Mouse (Mus musculus): ENCODE measurements at regions not wholly inside any gene's neighbourhood (a gene's known extent, or its start where the extent isn't known, plus 50 kb on each side); places are given as distances from the start of the nearest gene placed in this dataset.

DNA sequence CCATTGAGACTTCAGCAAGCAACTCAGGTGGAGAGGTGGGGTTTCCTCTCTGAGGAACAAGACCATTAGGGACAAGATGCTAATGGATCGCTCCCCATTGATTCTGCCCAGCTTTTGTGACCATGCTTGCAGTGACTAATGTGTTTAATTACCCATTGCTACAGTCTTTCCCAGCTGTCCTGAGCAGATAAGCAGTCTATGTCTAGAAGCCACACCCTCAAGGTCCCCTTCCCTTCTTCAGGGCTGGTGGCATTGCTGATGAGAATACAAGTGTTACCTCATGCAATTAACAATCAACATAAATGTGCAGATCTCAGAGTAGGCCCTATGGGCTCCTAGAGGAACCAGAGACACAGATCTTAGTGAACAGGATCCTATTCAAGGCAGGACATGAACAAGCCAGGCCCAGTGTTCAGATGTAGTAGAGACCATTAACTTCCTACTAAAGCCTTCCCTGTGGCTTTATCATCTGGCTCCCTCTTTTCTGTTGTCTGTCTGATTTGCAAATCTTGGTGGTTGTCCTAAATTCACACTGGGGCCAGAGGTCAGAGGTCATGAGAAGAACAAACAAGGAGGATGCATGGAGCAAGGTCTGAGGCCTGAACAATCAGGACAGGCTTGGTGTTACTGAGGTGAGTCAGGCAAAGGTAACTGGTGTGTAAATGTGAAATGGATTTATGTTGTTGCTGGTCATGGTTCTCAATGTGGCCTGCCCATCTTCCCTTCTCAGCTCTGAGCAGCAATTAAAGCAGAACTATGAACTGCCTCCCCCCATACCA is 56.8 kb downstream of the Odc1 start:
- 92% methylated on average over 1 of the region's 1 CpGs for WGBS
- no peak overlapping the region for H3K9ac ChIP-seq
- H3K36me3 ChIP-seq, result no peaks in the 10 kb centered on the region
- H3K4me2 ChIP-seq, result no peak overlapping the region
- no peaks in the 10 kb centered on the region for H3K9me3 ChIP-seq (replicated peaks)
- no peak for ATAC-seq (replicated peaks; ENCODE audit: low FRiP score)
- H3K27me3 ChIP-seq, result no peaks in the 10 kb centered on the region
- H3K27ac ChIP-seq, result no peak overlapping the region
- no peaks in the 10 kb centered on the region for H3K4me1 ChIP-seq
- no peak overlapping the region for H3K4me3 ChIP-seq (replicated peaks)

DNA sequence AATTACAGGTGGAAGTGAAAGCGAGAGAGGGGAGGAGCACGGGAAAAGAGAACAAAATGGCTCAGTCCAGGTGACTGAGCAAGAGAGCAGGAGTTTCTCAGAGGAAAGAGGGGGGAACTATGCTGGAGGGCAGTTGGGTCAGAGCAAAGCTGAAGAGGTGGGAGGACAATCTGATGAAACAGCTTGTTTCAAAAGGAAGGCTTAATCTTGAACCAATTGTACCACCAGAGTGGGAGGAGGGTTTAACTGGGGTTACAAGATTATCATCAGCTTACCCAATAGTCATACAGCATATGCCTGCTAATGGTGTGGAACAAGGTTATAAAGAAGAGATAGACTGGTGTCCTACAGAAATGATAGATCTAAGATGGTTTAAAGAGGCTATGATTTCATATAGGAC is 59.0 kb downstream of the Odc1 start:
- H3K27me3 ChIP-seq, result no peaks in the 10 kb centered on the region
- no peak overlapping the region for H3K4me3 ChIP-seq (replicated peaks)
- ATAC-seq (replicated peaks; ENCODE audit: low FRiP score), result no peak
- H3K4me2 ChIP-seq, result no peak overlapping the region
- no peaks in the 10 kb centered on the region for H3K9me3 ChIP-seq (replicated peaks)
- WGBS, result 89% methylated on average over 2 of the region's 2 CpGs
- no peaks in the 10 kb centered on the region for H3K36me3 ChIP-seq
- no peak overlapping the region for H3K9ac ChIP-seq
- no peak overlapping the region for H3K27ac ChIP-seq
- no peaks in the 10 kb centered on the region for H3K4me1 ChIP-seq

DNA sequence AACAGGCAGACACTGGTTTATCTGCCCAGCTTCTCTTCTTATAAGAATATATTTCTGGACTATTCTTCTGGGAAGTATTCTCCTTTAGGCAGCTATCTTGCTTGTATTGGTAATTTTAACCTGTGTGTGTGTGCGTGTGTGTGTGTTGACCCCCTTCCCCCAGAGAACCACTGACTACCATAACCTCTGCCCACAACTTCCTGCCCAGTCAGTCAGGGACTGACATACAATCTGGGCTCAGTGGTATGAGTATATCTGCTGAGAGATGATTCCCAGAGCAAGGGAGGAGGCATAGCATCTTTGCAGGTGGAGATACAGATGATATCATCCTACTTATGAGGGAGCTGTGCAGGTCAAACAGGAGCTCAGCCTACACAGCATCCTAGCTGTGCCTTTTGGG is 65.8 kb downstream of the Odc1 start:
- Histone ChIP-seq H3K4me1 (no peaks in the 10 kb centered on the region), H3K9ac (no peak overlapping the region), H3K4me2 (no peak overlapping the region), H3K27me3 (no peaks in the 10 kb centered on the region), H3K36me3 (no peaks in the 10 kb centered on the region), H3K4me3 (replicated peaks) (no peak overlapping the region), H3K27ac (no peak overlapping the region), H3K9me3 (replicated peaks) (no peaks in the 10 kb centered on the region)
- ATAC-seq (replicated peaks; ENCODE audit: low FRiP score), result no peak
- 52% methylated on average over 1 of the region's 1 CpGs for WGBS

GRCm38 (mm10) chr12:17611988-17612387 is 67.4 kb downstream of the Odc1 start:
- WGBS, result 94% methylated on average over 3 of the region's 3 CpGs
- H3K4me2 ChIP-seq, result no peak overlapping the region

DNA sequence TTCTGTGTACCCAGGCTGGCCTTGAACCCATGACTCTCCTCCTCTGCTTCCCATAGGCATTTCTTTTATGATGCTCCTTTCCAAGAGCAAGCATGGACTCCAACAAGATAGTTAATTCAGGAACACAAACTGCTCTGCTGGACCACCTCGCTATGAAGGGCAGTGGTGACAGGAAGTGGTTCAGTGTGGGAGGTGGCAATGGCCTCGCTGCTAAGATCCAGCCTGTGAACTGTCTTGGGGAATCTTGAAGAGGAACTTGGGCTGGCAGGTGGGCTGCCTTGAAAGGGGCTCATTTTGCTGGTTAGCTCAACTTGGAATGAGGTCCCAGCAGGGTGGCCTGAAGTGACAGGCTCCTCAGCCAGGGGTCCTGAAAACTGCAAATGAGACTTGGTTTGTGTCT is 72.4 kb upstream of the Hpcal1 start:
- ATAC-seq (replicated peaks; ENCODE audit: low FRiP score), result no peak
- Histone ChIP-seq H3K9ac (no peak overlapping the region), H3K4me1 (peaks cover 6% of the 10 kb centered on the region; the same call in 1 of the 2 replicates), H3K9me3 (replicated peaks) (no peaks in the 10 kb centered on the region), H3K27me3 (no peaks in the 10 kb centered on the region), H3K36me3 (no peaks in the 10 kb centered on the region), H3K4me2 (no peak overlapping the region), H3K27ac (no peak overlapping the region), H3K4me3 (replicated peaks) (no peak overlapping the region)
- WGBS, result 30% methylated on average over 2 of the region's 2 CpGs

More at GRCm38 (mm10) chr12:17611988-17612387, 67.4 kb downstream of the Odc1 start:
- no peaks in the 10 kb centered on the region for H3K9me3 ChIP-seq (replicated peaks)
- H3K27me3 ChIP-seq, result no peaks in the 10 kb centered on the region
- H3K4me3 ChIP-seq (replicated peaks), result no peak overlapping the region
- no peak overlapping the region for H3K27ac ChIP-seq
- H3K9ac ChIP-seq, result no peak overlapping the region
- no peak for ATAC-seq (replicated peaks; ENCODE audit: low FRiP score)
- no peaks in the 10 kb centered on the region for H3K36me3 ChIP-seq
- H3K4me1 ChIP-seq, result no peaks in the 10 kb centered on the region

GRCm38 (mm10) chr12:17620226-17620625 is 70.4 kb upstream of the Hpcal1 start:
- no peaks in the 10 kb centered on the region for H3K27me3 ChIP-seq
- H3K4me2 ChIP-seq, result no peak overlapping the region
- peak; percentile 31 for ATAC-seq (replicated peaks; ENCODE audit: low FRiP score)
- no peaks in the 10 kb centered on the region for H3K9me3 ChIP-seq (replicated peaks)
- no peak overlapping the region for H3K27ac ChIP-seq
- no peak overlapping the region for H3K9ac ChIP-seq
- peaks cover 6% of the 10 kb centered on the region; the same call in 1 of the 2 replicates for H3K4me1 ChIP-seq
- WGBS, result 51% methylated on average over 6 of the region's 6 CpGs
- H3K4me3 ChIP-seq (replicated peaks), result no peak overlapping the region
- H3K36me3 ChIP-seq, result no peaks in the 10 kb centered on the region

- Histone ChIP-seq H3K4me3 (replicated peaks) (no peak overlapping the region), H3K4me1 (peaks cover 6% of the 10 kb centered on the region; the same call in 1 of the 2 replicates), H3K4me2 (no peak overlapping the region), H3K27ac (peak overlapping the region; percentile 81), H3K36me3 (no peaks in the 10 kb centered on the region), H3K9me3 (replicated peaks) (no peaks in the 10 kb centered on the region), H3K9ac (no peak overlapping the region), H3K27me3 (no peaks in the 10 kb centered on the region)
- 30% methylated on average over 6 of the region's 6 CpGs for WGBS
- peak; percentile 68 for ATAC-seq (replicated peaks; ENCODE audit: low FRiP score)
Measured at GRCm38 (mm10) chr12:17621487-17621888, 69.2 kb upstream of the Hpcal1 start.

DNA sequence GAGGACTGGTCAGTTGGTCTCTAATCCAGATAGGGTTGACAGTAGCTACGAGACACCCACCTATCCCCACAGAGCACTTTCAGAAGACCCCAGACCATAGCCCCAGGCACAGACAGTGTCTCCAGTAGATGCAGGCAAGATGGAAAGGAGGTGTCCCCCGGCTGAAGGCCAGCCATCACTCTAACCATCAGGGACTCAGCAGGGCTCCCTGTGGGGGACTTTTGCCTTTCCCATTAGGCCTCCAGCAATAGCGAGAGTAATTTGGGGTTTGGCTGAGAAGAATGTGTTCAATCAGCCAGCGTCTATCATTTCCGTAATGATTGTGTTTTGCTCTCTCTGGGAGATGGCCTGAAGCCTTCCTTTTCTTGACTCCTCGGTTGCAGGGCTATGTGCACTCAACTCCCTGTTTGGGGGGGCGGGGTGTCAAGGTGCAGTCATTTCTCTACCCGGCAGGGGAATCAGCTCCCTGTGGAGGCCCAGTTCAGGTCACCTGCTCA is 68.1 kb upstream of the Hpcal1 start:
- Histone ChIP-seq H3K4me1 (peaks cover 6% of the 10 kb centered on the region; the same call in 1 of the 2 replicates), H3K36me3 (no peaks in the 10 kb centered on the region), H3K27me3 (no peaks in the 10 kb centered on the region), H3K4me2 (no peak overlapping the region), H3K4me3 (replicated peaks) (no peak overlapping the region), H3K27ac (peak overlapping the region; percentile 81; the same call in 1 of the 2 replicates), H3K9ac (no peak overlapping the region), H3K9me3 (replicated peaks) (no peaks in the 10 kb centered on the region)
- 63% methylated on average over 8 of the region's 8 CpGs for WGBS
- ATAC-seq (replicated peaks; ENCODE audit: low FRiP score), result no peak

- H3K27me3 ChIP-seq, result no peaks in the 10 kb centered on the region
- peaks cover 6% of the 10 kb centered on the region; the same call in 1 of the 2 replicates for H3K4me1 ChIP-seq
- no peak overlapping the region for H3K4me3 ChIP-seq (replicated peaks)
- H3K36me3 ChIP-seq, result no peaks in the 10 kb centered on the region
- H3K9ac ChIP-seq, result no peak overlapping the region
- no peak overlapping the region for H3K27ac ChIP-seq
- 17% methylated on average over 3 of the region's 3 CpGs for WGBS
- peak; percentile 14; the same call in 1 of the 2 replicates for ATAC-seq (replicated peaks; ENCODE audit: low FRiP score)
- no peak overlapping the region for H3K4me2 ChIP-seq
- H3K9me3 ChIP-seq (replicated peaks), result no peaks in the 10 kb centered on the region
Measured at GRCm38 (mm10) chr12:17626043-17626442, 64.6 kb upstream of the Hpcal1 start.

- no peaks in the 10 kb centered on the region for H3K4me1 ChIP-seq
- ATAC-seq (replicated peaks; ENCODE audit: low FRiP score), result no peak
- 0 out of 2 replicates have a peak, but pooled peaks cover 2% of the 10 kb centered on the region for H3K9me3 ChIP-seq (replicated peaks)
- 95% methylated on average over 2 of the region's 2 CpGs for WGBS
- H3K27me3 ChIP-seq, result no peaks in the 10 kb centered on the region
- no peak overlapping the region for H3K4me2 ChIP-seq
- H3K27ac ChIP-seq, result no peak overlapping the region
- no peak overlapping the region for H3K9ac ChIP-seq
- no peaks in the 10 kb centered on the region for H3K36me3 ChIP-seq
- H3K4me3 ChIP-seq (replicated peaks), result no peak overlapping the region
Measured at GRCm38 (mm10) chr12:17631161-17631560, 59.5 kb upstream of the Hpcal1 start.

GRCm38 (mm10) chr12:17636146-17636545 is 54.5 kb upstream of the Hpcal1 start:
- Histone ChIP-seq H3K9me3 (replicated peaks) (0 out of 2 replicates have a peak, but pooled peaks cover 2% of the 10 kb centered on the region), H3K4me2 (no peak overlapping the region), H3K36me3 (no peaks in the 10 kb centered on the region), H3K27ac (no peak overlapping the region), H3K9ac (no peak overlapping the region), H3K4me3 (replicated peaks) (no peak overlapping the region), H3K4me1 (peaks cover under 1% of the 10 kb centered on the region), H3K27me3 (no peaks in the 10 kb centered on the region)
- 78% methylated on average over 8 of the region's 8 CpGs for WGBS
- ATAC-seq (replicated peaks; ENCODE audit: low FRiP score), result no peak

GRCm38 (mm10) chr12:17636590-17636989 is 54.1 kb upstream of the Hpcal1 start:
- Histone ChIP-seq H3K27me3 (no peaks in the 10 kb centered on the region), H3K27ac (no peak overlapping the region), H3K4me1 (peaks cover 4% of the 10 kb centered on the region), H3K4me3 (replicated peaks) (no peak overlapping the region), H3K36me3 (no peaks in the 10 kb centered on the region), H3K4me2 (no peak overlapping the region), H3K9me3 (replicated peaks) (0 out of 2 replicates have a peak, but pooled peaks cover 2% of the 10 kb centered on the region), H3K9ac (no peak overlapping the region)
- no peak for ATAC-seq (replicated peaks; ENCODE audit: low FRiP score)
- 79% methylated on average over 6 of the region's 6 CpGs for WGBS

All from kidney, embryonic 15.5 days (tissue).